Mouse (Mus musculus): Measurements from ENCODE around the gene Egln2. TPM values are rescaled to one million over a fixed set of nuclear protein-coding genes. Genes with fewer than 3 reads are reported as not detected.

The Egln2 gene
- polyA plus RNA-seq, 1 experiment, result 96.1 TPM

DNA sequence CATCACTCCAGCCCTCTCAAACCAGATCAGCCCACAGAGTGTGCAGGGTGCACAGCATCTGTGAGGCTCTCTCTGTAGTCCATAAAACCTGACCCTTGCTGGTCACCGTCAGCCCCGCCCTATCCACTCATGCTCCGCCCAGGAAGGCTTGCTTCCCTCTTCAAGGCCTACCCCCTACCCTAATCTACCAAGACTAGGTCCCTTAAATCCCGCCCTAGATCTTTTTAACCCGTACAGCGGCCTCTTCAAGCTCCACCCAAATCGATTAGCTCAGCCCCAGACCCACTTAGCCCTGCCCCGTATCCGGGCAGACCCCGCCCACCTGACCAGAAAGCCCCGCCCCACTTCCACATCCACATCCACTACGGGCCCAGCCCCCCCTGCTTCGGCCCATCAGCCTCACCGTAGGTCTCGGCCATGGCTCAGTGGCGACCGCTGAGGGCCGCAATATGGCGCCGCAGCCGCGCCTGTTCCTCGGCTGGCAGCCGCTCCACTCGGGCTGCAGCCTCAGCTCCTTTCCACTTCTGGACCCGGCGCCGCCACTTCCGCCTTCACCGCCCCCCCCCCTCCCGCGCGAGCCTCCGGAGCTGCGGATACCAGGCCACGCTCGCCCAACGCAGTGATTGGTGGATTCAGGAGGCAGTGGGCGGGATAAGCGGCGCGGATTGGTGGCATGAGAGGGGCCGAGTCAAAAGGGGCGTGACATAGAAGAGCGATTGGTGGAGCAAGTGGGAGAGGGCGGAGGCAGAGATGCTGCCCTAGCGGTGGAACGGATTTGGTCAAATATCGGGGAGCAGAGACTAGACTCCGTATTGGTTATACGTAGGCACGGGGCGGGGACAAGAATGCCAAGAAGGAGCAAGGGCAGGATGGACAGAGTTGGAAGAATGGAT is 12.0 kb upstream of the Egln2 start, which contains the start of gene Rab4b:
Gene Rab4b, minus strand, starts transcription at position 573 of the 893 bp plus-strand sequence.
- peak; percentile 99 for DNase-seq (ENCODE audit: extremely low spot score in 1 of 2, low spot score in 1 of 2)

DNA sequence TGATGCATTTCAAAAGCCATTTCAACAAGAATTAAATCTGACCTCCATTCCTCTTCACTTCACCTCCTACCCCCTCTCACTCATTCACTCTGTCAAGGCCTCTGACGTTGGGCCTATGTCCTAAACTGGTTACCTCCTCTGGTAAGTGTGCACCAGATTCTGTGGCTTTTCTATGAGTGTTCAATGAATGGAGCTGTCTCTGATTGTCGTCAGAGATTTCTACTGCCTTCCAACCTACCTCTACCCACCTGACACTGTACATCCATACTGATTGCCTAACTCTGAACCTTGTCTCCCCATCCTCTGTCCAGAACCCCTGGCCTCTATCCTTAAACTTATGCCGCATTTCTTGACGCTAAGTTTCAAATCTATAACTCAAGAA is 11.3 kb upstream of the Egln2 start:
- no peak for DNase-seq (ENCODE audit: extremely low spot score in 1 of 2, low spot score in 1 of 2)

DNA sequence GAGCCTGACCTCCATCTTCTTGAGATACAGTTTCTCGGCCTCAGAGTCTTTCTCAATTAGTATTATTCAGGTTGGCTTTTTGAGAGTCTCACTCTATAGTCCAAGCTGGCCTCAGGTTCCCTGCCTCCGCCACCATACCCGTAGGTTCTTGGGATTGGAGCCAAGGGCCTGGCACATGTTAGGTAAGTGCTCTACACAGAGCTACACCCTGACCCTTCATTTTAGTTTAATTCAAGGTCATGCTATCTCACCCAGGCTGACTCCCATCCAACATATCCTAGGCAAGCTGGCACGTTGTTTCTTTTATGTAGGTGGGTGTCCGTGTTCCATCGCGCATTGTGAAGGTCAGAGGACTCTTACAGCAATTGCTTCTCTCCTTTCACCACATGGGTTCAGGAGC is 8.3 kb upstream of the Egln2 start:
- no peak for DNase-seq (ENCODE audit: extremely low spot score in 1 of 2, low spot score in 1 of 2)

DNA sequence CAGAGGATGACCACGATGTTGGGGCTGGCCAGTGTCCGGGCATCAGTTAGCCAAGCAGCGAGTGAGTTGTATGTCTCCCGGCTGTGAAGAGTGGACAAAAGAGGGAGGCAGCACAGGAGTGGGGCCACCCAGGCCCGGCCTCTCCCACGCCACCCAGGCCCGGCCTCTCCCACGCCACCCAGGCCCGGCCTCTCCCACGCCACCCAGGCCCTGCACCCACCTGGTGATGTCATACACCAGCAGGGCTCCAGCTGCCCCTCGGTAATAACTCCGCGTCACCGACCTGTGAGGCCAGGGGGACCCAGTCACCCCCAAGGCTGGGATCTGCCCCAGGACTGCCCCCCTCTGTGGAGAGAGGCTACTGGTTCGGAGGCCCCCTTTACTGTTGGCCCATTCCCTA is 7.9 kb upstream of the Egln2 start:
- no peak for DNase-seq (ENCODE audit: extremely low spot score in 1 of 2, low spot score in 1 of 2)

DNA sequence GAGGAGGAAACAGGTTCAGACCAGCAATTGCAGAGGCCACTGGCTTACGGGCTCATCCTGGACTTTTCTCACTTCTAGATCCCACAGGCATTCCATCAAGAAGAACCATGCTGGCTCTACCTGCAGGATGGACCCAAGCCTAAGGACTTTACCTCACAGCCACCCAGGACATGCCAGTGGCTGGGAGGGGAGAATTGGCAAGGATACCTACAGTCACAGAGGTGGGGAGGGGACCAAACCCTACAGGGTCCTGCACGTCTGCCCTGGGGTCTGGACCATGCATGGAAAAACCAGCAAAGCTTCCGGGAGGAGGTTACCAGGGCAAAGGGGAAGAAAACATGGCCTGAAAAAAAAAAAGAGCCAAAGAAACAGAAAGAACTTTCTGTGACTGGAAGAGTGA is 4.4 kb upstream of the Egln2 start:
- DNase-seq (ENCODE audit: extremely low spot score in 1 of 2, low spot score in 1 of 2), result no peak

DNA sequence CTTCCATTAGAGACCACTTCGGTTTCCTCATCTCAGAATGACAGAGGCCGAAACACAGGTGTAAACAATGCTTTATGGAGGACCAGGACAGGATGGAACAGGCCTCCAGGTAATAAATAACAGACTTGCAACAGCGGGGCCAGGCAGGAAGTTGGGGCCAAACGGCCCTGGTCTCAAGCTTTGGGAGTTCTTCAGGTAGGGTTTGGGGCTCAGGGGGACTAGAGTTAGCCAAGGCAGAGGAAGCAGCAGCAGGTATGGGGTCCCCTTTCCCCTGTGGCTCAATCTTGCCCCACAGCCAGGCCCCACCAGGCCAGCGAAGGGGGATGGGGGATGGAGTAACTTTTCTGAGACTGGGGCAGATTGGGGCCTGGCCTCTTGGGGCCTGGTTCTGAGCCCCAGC is 1.8 kb upstream of the Egln2 start:
- DNase-seq (ENCODE audit: extremely low spot score in 1 of 2, low spot score in 1 of 2), result no peak

DNA sequence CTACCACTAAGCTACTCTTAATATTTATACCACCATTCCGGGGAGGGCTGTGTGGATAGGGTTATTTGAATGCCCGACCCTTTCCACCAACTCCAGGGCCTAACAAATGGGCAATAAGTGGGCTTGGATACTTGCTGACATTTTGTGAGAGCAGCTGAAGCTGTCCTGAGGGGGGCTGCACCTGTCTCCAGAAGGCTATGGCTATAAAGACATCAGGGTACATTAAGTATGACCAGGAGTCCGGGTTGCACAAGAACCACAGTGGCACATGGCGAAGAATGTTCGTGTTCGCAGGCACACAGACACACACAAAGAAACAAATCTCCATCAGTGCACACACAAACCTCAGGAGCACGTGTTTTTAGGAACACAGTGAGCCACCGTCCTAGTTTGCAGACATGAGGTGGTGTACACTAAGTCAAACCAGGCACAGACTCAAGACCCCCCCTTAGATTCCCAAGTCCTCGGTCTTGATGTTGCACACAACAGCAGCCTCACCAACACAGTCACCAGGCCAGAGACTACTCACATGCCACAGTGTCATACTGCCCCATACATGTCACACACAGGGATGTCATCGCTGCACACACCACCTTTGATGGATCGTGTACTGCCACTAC is 983 bp upstream of the Egln2 start:
- no peak for DNase-seq (ENCODE audit: extremely low spot score in 1 of 2, low spot score in 1 of 2)

DNA sequence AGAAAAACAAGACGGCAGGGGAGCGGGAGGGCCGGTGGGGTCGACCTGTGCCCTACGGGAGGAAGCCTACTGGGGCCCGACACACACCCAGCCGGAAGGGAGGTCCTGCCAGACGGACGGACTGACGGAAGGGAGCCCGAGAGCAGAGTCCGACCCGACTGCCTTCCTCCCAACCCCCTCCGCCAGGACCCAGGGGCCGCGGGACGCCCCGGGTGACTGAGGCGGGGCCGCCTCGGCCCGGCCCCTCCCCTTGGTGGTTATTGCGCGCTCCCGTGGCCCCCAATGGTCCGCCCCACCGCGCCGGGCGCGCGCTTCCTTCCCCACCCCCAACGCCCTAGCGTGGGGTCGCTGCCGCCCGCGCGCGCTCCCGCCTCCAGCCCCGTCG is 381 bp downstream of the Egln2 start:
- peak in 1 of 2 experiments; percentile 68 for DNase-seq (ENCODE audit: extremely low spot score in 1 of 2, low spot score in 1 of 2)

DNA sequence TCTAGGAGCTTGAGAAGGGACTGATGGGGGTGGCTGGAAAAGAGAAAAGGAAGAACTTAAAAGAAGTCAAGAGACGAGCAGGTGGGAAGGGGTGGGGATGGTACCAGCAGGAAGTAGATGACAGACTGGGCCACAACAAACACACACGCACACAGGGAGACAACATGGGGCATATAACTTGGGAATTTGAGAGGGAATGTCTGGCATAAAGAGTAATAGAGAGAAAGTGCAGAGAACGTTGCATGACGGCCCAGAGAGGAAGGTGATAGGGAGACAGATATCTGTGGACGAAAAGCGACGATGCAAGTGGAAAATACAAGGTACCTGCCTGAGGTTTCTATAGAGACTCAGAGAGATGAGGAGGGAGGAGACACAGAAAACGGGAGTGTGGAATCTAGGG is 906 bp downstream of the Egln2 start:
- no peak for DNase-seq (ENCODE audit: extremely low spot score in 1 of 2, low spot score in 1 of 2)

DNA sequence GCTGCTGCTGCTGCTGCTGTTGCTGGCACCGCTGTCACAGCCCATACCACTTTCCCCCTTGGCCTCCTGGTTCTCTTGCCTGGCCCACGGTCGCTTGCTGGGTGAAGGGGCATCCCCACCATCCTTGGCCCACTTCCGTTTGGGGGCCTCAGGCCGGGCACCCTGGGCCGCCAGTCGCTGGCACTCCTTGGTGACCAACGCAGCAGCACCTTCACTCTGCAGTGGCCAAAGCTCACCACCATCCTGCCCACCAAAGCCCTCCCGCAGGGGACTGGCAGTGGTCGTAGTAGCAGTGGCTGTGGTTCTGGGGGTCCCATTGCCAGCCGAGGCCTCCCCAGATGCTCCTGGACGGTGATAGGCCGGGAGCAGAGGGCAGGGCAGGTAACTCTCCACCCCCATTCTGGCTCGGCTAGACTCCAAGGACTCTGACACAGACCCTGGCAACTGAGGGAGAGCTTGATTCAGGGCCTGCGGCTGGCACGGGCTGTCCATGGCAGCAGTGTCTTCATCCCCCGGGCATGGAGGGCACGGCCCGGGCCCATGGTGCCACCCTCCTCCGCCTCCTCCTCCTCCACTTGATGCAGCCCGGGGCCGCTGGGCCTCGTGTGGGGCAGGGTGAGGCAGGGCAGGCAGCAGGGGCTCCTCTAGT is 1.5 kb downstream of the Egln2 start:
- no peak for DNase-seq (ENCODE audit: extremely low spot score in 1 of 2, low spot score in 1 of 2)

DNA sequence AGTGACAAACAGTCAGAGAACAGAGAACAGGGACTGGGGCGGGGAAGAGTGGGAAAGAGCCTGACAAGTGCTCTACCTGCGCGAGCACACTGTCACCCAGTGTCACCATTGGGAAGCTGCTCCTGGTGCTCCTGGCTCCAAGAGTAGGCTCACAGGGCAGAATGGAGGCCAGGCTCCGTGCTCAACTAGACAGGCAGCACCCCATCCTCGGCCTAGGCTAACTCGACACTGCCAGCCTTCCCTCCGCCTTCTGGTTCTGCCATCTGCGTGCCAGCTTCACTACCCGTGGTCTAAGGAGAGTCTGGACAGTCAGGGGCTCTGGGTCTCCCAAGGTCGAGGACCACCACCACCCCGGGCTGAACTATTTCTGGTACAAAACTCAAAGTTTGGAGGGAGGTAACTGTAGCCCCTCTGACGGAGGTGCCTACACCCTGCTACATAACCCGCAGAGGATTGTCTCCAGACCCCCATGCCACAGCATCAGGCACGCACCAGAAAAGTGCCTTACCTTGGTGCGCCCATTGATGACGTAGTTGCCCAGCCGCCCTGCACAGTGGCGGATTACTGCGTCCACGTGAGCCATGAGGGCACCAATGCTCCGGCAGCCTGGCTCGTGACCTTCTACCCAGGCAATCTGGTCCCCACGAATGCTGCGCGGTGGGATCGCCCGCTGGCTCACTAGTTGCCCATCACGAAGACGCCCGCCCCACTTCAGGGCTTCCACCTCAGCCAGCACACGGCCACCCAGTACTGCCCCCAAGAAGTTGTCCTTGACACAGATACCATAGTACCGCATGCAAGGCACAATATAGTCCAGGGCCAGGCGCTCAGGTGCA is 2.3 kb downstream of the Egln2 start:
- peak in 1 of 2 experiments; percentile 74 for DNase-seq (ENCODE audit: extremely low spot score in 1 of 2, low spot score in 1 of 2)

DNA sequence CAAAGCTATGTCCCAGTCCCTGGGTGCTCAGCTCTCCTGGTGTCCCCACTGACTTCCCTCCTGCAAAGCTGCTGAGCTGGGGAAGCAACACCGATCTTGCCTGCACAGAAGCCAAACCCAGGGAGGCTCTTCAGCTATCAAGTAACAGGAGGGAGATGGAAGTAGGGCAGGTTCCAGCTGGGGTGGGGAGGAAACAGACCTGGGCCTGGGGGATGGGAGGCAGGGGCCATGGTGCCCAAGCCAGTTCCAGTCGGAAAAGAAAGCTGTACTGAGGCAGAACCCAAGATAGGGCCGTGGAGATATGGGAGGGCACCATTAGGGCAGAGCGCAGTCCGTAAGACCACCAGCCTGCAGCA is 3.2 kb downstream of the Egln2 start:
- DNase-seq (ENCODE audit: extremely low spot score in 1 of 2, low spot score in 1 of 2), result no peak

DNA sequence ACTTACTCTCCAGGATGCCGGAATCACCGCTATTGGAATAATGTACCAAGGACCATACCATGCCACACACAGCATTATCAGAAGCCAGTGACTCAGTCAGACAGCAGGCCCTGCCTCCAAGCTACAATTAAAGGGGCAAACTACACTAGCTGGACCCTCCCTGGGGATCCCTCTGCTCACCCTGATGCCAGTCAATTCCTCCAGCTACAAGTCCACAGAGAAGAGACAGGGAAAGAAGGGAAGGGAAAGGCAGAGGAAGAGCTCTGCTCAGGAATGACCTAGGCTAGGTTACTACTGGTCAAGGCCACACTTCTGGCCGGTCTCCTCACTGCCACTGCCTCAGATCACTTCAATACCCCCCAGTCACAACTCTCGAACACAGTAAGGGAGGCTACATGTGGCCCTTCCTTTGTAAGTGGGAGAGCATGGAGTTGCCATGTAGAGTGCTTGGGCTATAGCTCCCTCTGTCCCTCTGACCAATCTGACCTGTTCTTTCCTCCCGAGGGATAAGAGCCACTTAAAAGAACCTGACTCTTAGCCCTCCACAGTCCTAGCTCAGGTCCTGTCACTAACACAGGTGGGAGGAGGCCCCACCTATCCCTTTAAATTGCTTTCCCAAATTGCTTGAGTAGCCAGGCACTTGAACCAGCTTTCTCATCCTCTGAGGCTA is 3.7 kb downstream of the Egln2 start:
- no peak for DNase-seq (ENCODE audit: extremely low spot score in 1 of 2, low spot score in 1 of 2)

DNA sequence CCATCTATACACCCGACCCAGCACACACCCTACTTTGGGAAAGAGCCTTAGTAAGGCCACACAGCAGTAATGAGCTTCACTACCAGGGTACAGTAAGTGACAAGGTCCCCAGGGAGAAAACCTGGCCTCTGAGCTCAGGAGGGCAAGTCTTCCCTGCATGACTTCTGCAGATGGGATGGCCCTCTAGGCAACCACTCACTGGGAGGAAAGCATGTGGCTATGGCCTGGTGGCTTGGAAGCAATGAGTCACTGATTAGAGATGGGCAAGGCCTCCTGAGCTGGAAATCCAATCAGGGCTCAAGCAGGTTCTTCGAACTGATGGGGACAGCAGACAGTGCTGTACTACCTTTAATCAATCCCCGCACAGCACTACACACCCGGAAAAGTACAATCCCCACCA is 4.9 kb downstream of the Egln2 start:
- no peak for DNase-seq (ENCODE audit: extremely low spot score in 1 of 2, low spot score in 1 of 2)

DNA sequence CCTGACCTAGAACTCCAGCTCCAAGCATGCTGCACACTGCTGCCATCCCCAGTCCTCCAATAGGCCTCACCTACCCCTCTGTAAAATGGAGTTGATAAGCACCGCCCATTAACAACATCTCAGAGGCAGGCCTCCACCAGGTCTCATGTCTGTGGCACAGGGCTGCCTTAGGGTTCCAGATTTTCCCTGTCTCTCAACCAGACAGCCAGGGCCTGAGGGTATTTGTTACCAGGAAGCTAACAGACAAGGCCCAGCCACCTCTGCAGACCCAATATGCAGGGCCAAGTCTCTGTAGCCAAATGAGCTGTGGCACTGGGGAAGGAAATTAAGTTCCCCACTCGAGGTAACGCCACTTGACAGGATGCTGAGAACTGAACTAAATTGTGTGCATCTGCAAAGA is 5.7 kb downstream of the Egln2 start:
- DNase-seq (ENCODE audit: extremely low spot score in 1 of 2, low spot score in 1 of 2), result no peak

DNA sequence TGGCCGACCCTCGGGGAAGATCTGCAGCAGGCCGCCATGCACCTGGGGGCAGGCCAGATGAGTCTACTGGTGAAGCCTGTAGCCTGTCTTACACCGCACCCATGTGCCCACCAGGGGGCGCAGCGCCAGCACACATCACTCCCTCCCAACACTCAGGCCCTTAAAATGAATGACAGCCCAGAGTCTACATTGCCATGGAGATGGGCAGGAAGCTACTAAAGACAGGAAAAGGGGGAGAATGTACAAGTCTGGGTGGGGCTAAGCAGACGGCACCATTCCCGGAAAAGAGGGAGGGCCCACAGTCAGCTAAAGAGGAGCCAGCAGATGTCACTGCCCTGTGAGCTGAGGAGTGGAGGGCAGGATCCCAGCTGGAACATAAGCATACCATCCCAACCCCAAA is 6.7 kb downstream of the Egln2 start:
- peak; percentile 85 to 92 for DNase-seq (ENCODE audit: extremely low spot score in 1 of 2, low spot score in 1 of 2)

DNA sequence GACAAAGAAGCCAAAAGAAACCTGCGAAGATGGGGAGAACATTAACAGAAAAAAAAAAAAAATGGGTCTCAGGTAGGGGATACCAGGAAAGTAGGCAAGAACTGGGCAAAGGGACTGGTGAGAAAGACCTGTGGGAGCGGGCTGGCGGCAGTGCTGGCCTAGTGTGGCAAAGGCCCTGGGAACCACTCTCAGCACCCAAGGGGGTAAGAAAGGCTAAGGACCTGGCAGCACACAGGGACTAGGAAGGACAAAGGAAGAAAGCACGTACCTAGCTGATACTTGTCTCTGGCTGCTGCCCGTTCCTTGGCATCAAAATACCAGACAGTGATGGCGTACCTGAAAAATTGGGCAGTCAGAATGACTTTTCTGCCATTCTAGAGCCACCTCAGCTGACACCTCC is 7.3 kb downstream of the Egln2 start:
- no peak for DNase-seq (ENCODE audit: extremely low spot score in 1 of 2, low spot score in 1 of 2)

DNA sequence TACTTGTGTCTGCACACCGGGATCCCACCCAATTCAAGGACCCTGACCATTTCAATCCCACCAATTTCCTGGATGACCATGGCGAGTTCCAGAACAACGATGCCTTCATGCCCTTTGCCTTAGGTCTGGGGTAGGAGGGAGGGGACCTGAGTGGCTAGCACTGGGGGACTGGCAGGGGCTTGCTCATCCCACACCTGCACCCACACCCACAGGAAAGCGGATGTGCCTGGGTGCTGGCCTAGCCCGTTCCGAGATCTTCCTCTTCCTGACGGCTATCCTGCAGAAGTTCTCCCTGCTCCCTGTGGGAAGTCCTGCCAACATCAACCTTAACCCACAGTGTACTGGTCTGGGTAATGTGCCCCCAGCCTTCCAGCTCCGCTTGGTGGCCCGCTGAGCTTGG is 8.4 kb downstream of the Egln2 start:
- no peak for DNase-seq (ENCODE audit: extremely low spot score in 1 of 2, low spot score in 1 of 2)

DNA sequence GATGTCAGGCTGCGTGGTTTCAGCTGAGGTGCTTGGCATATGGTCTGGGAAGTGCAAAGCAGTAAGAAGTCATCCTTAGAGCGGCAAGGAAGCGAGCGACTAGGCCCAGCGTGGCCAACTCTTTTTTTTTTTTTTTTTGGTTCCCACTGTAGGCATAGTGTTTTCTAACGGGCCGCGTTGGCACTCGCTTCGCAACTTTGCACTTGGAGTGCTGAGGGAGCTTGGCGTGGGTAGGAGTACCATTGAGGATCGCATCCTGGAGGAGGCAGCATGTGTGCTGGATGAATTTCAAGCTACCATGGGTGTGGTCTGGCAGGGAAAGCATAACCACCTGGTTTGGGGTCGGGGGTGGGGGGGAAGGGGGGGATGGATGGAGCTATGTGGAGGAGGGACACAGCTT is 10.6 kb downstream of the Egln2 start:
- peak in 1 of 2 experiments; percentile 80 for DNase-seq (ENCODE audit: extremely low spot score in 1 of 2, low spot score in 1 of 2)

DNA sequence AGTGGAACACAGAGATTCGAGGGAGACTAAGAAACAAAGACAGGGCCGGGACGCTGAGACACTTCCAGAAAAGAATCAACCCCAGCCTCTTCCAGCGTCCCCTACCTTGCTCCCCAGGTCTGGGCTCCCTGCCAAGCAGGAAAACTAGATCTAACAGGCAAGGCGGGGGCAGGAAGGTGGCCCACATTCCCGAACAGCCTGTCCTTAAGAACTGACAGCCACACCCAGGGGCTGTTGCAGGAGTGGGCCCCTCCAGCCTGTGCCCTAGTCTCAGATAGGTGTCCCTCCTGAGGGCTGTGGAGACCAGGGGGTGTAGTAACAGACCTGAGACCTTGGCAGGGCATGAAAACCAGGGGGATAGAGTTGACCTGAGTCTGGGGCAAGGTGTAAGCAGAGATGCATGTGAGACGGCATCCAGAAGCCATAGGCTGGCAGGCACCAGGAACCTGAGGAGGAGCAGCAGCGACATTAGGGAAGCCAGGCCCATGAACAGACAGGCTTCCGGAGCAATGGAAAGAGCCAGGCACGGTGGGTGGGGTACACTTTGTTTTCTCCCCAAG is 13.3 kb downstream of the Egln2 start, which contains the start of gene Cyp2t4:
Gene Cyp2t4, plus strand, starts transcription at position 510 of the 560 bp plus-strand sequence.
- no peak for DNase-seq (ENCODE audit: extremely low spot score in 1 of 2, low spot score in 1 of 2)

Data from frontal cortex, adult 2 months (tissue).